14 mouse cellular contexts compared by ENCODE assay signal in the genomic region with DNA sequence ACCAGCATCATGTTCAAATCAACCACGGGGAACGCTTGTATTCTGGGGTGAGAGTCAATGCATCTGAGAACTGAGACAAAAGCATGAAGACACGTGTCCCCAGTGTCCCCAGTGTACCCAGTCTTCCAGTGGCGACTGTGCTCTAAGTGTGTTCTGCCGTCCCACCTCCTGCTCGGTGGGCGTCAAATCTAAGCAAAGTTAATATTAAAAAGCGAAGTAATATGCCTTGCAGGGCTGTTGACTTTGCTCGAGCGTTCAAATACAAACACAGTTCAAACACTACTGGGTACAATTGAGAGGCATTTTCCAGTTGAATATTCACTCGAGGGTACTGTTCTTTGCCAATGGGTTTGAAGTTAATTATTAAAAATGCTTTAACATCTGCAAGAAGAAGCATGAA.
DNase-seq lines count a peak whose midpoint lies in the region; ATAC-seq and TF ChIP-seq lines count a peak whose summit lies in the region.
"Had no signal": no experiment of that assay in that cellular context is flagged by ENCODE, and none has a peak within 500 bp of the region (broad histone marks: within the 10 kb centered on the region; RNA-seq: fewer than 3 reads in every experiment).

No protein-coding gene starts in this region.

- peak overlapping the region; percentile 30 for H3K4me2 ChIP-seq in intestine, embryonic 14.5 days (ENCODE audit: low read length)
- peak overlapping the region; percentile 46 for H3K4me2 ChIP-seq in intestine, postnatal 0 days (replicated peaks; ENCODE audit: low read depth)
- no peak overlapping the region for H3K4me2 ChIP-seq in forebrain, embryonic 11.5 days (ENCODE audit: low read depth, low read length, severe bottlenecking)
- H3K4me2 ChIP-seq: embryonic facial prominence, embryonic 15.5 days; limb, embryonic 12.5 days; midbrain, embryonic 11.5 days had no signal

- 0 out of 2 replicates have a peak overlapping the region, but pooled peaks have one; percentile 10 for H3K4me3 ChIP-seq in intestine, embryonic 14.5 days (ENCODE audit: low read depth, low read length)
- H3K4me3 ChIP-seq in intestine, postnatal 0 days (ENCODE audit: low read depth, low read length), result no peak overlapping the region
- H3K4me3 ChIP-seq in forebrain, embryonic 11.5 days (ENCODE audit: low read depth, low read length), result no peak overlapping the region
- H3K4me3 ChIP-seq: embryonic facial prominence, embryonic 15.5 days; limb, embryonic 12.5 days had no signal

- no peaks in the 10 kb centered on the region for H3K27me3 ChIP-seq in intestine, embryonic 14.5 days (replicated peaks; ENCODE audit: control insufficient read depth, insufficient read depth, low read length)
- no peaks in the 10 kb centered on the region for H3K27me3 ChIP-seq in intestine, postnatal 0 days (replicated peaks; ENCODE audit: control insufficient read depth, insufficient read depth, low read length)
- H3K27me3 ChIP-seq in forebrain, embryonic 11.5 days (ENCODE audit: control insufficient read depth, insufficient read depth, low read length), result peaks cover 8% of the 10 kb centered on the region; the same call in 1 of the 2 replicates
- H3K27me3 ChIP-seq: embryonic facial prominence, embryonic 15.5 days; Patski had no signal

- no peak for ATAC-seq in intestine, embryonic 14.5 days (replicated peaks; ENCODE audit: low FRiP score, low TSS enrichment, low read depth)
- ATAC-seq in intestine, postnatal 0 days, result no peak
- no peak for ATAC-seq in forebrain, embryonic 11.5 days (replicated peaks; ENCODE audit: low FRiP score)
- ATAC-seq: inflammation-experienced regulatory T-cells, adult 6 months had no signal

- no peaks in the 10 kb centered on the region for H3K36me3 ChIP-seq in intestine, embryonic 14.5 days (ENCODE audit: control insufficient read depth, insufficient read depth, low read length)
- no peaks in the 10 kb centered on the region for H3K36me3 ChIP-seq in intestine, postnatal 0 days (ENCODE audit: control insufficient read depth, insufficient read depth)
- H3K36me3 ChIP-seq in forebrain, embryonic 11.5 days (ENCODE audit: control insufficient read depth, insufficient read depth, low read length), result no peaks in the 10 kb centered on the region
- H3K36me3 ChIP-seq: embryonic facial prominence, embryonic 15.5 days; limb, embryonic 12.5 days had no signal

- H3K4me1 ChIP-seq in intestine, embryonic 14.5 days (replicated peaks; ENCODE audit: control insufficient read depth, insufficient read depth, low read length), result peaks cover 6% of the 10 kb centered on the region; the same call in 1 of the 2 replicates
- peaks cover 12% of the 10 kb centered on the region; the same call in 1 of the 2 replicates for H3K4me1 ChIP-seq in intestine, postnatal 0 days (replicated peaks; ENCODE audit: control insufficient read depth, insufficient read depth, low read length)
- H3K4me1 ChIP-seq in forebrain, embryonic 11.5 days (replicated peaks; ENCODE audit: control insufficient read depth, insufficient read depth, low read length), result 0 out of 2 replicates have a peak, but pooled peaks cover 6% of the 10 kb centered on the region

- no peaks in the 10 kb centered on the region for H3K9me3 ChIP-seq in intestine, embryonic 14.5 days (ENCODE audit: control insufficient read depth, low read length)
- no peaks in the 10 kb centered on the region for H3K9me3 ChIP-seq in intestine, postnatal 0 days (ENCODE audit: control insufficient read depth)
- no peaks in the 10 kb centered on the region for H3K9me3 ChIP-seq in forebrain, embryonic 11.5 days (ENCODE audit: control insufficient read depth, low read length)
- H3K9me3 ChIP-seq: embryonic facial prominence, embryonic 15.5 days; limb, embryonic 12.5 days had no signal

- H3K9ac ChIP-seq in intestine, embryonic 14.5 days (ENCODE audit: low read length), result no peak overlapping the region
- no peak overlapping the region for H3K9ac ChIP-seq in intestine, postnatal 0 days (ENCODE audit: low read depth, low read length)
- no peak overlapping the region for H3K9ac ChIP-seq in forebrain, embryonic 11.5 days (ENCODE audit: low read length)
- H3K9ac ChIP-seq: embryonic facial prominence, embryonic 15.5 days; limb, embryonic 12.5 days had no signal

- 58% methylated on average over 11 of the region's 11 CpGs for WGBS in intestine, embryonic 14.5 days
- WGBS in intestine, postnatal 0 days, result 37% methylated on average over 11 of the region's 11 CpGs
- 84% methylated on average over 11 of the region's 11 CpGs for WGBS in forebrain, embryonic 11.5 days

- TF ChIP-seq CTCF in intestine, postnatal 0 days (IDR thresholded peaks at IDR 0.05; ENCODE audit: low read depth), result no peak

- peak overlapping the region; percentile 40; the same call in 1 of the 2 replicates for H3K27ac ChIP-seq in intestine, embryonic 14.5 days (ENCODE audit: low read depth)
- H3K27ac ChIP-seq in intestine, postnatal 0 days (ENCODE audit: low read depth, low read length), result peak overlapping the region; percentile 36; the same call in 1 of the 2 replicates
- no peak overlapping the region for H3K27ac ChIP-seq in forebrain, embryonic 11.5 days (ENCODE audit: low read depth, low read length)

- DNase-seq in kidney, adult 11 months, result peak; percentile 79
- no peak for DNase-seq in kidney, postnatal 10 days
- DNase-seq in intestine, embryonic 14.5 days (ENCODE audit: low spot score), result no peak
- peak; percentile 53 to 81 for DNase-seq in kidney, postnatal 36 days
- DNase-seq in thymus, postnatal 25 days, result no peak
- DNase-seq in cerebellum, postnatal 14 days, result no peak
- DNase-seq in forebrain, embryonic 11.5 days (ENCODE audit: low spot score), result no peak
- DNase-seq: thymus, adult 18-20 months had no signal

Comparison
In these comparisons a context has a peak if more than half of its experiments do, and no peak if none do; other contexts are left out.
1. DNase-seq: peak in kidney, adult 11 months (single experiment) and kidney, postnatal 36 days (2 of 2); none in kidney, postnatal 10 days (single experiment), intestine, embryonic 14.5 days (single experiment), thymus, postnatal 25 days (single experiment), cerebellum, postnatal 14 days (0 of 2) and forebrain, embryonic 11.5 days (single experiment).